Comparison of ENCODE assay signal across 14 mouse cellular contexts in the genomic region with DNA sequence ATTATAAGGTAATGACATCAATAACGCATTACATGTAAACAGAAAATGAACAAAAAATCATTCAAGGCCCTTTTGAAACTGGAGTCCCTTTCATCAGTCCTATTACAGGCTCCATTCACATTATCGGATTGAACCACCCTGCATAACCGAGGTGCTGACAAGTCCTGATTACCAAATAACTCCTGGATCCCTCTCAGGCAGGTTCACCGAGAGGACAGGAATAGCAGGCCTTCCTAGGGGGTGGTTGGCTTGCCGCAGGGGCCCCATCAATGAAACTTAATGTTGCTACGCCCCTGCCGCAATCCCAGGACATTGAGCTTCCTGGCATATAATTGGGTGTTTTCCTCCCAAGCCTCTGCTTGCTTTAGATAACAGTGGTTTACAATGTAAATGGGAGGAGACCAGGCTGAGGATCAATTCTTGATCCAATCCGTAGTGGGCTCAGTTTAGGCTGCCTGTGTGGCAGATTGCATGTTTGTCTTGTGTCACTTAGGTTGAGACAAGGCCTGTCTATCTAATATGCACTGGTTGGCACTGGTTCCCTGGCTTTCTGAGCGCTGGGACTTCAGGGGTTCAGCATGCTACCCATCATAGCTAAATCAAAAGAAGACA.
A peak's percentile ranks its signal among the peaks of the same experiment; 100 is the strongest.
DNase-seq lines count a peak whose midpoint lies in the region; ATAC-seq and TF ChIP-seq lines count a peak whose summit lies in the region.
"Had no signal": no experiment of that assay in that cellular context is flagged by ENCODE, and none has a peak within 500 bp of the region (broad histone marks: within the 10 kb centered on the region; RNA-seq: fewer than 3 reads in every experiment).

No protein-coding gene starts in this region.

- DNase-seq in heart, adult 2 months = no peak
- peak; percentile 51 for DNase-seq in brain, embryonic 14.5 days (ENCODE audit: low read depth)
- DNase-seq in forelimb bud, embryonic 11.5 days (ENCODE audit: low read depth, low spot score) = peak; percentile 41
- peak; percentile 25 for DNase-seq in midbrain, embryonic 14.5 days
- no peak for DNase-seq in lung, postnatal 10 days
- DNase-seq in adrenal gland, postnatal 14 days = no peak
- DNase-seq in spleen, postnatal 4 days (ENCODE audit: low spot score in 2 of 2) = no peak
- DNase-seq: adrenal gland, adult 8-10 months; right cerebral cortex, postnatal 4 days had no signal

- H3K79me2 ChIP-seq in heart, adult 2 months (replicated peaks; ENCODE audit: control insufficient read depth, insufficient read depth, low read length) = no peaks in the 10 kb centered on the region

- ATAC-seq in heart, embryonic 12.5 days (ENCODE audit: insufficient number of reproducible peaks, low FRiP score) = peak; percentile 61; the same call in 1 of the 2 replicates
- no peak; the same call in 1 of the 2 replicates for ATAC-seq in midbrain, embryonic 14.5 days (ENCODE audit: low FRiP score, low TSS enrichment)
- ATAC-seq: Patski had no signal

- H3K36me3 ChIP-seq in heart, embryonic 12.5 days = no peaks in the 10 kb centered on the region
- peaks cover 2% of the 10 kb centered on the region; the same call in 1 of the 2 replicates for H3K36me3 ChIP-seq in heart, adult 2 months (ENCODE audit: control insufficient read depth, insufficient read depth, low read length)
- H3K36me3 ChIP-seq in midbrain, embryonic 14.5 days (ENCODE audit: control insufficient read depth, insufficient read depth, low read length) = no peaks in the 10 kb centered on the region
- H3K36me3 ChIP-seq: limb, embryonic 15.5 days; lung, embryonic 15.5 days had no signal

- no peak for TF ChIP-seq EP300 in heart, adult 2 months (IDR thresholded peaks at IDR 0.05; ENCODE audit: insufficient read depth, low read depth, low read length)

- no peaks in the 10 kb centered on the region for H3K27me3 ChIP-seq in heart, embryonic 12.5 days (replicated peaks)
- H3K27me3 ChIP-seq in heart, adult 2 months (ENCODE audit: control insufficient read depth, insufficient read depth, low read length) = no peaks in the 10 kb centered on the region
- no peaks in the 10 kb centered on the region for H3K27me3 ChIP-seq in midbrain, embryonic 14.5 days (ENCODE audit: control insufficient read depth, insufficient read depth, low read length)
- H3K27me3 ChIP-seq: limb, embryonic 15.5 days; lung, embryonic 15.5 days had no signal

- TF ChIP-seq POLR2A in heart, adult 2 months (IDR thresholded peaks at IDR 0.05; ENCODE audit: insufficient read depth, low read depth, low read length) = no peak
- TF ChIP-seq POLR2A in brain, embryonic 14.5 days (IDR thresholded peaks at IDR 0.05; ENCODE audit: borderline replicate concordance, extremely low read depth, insufficient read depth, insufficient read length, poor library complexity, severe bottlenecking) = no peak

- no peak overlapping the region for H3K9ac ChIP-seq in heart, embryonic 12.5 days
- no peak overlapping the region for H3K9ac ChIP-seq in heart, adult 2 months (ENCODE audit: low read depth, low read length)
- H3K9ac ChIP-seq in midbrain, embryonic 14.5 days (replicated peaks; ENCODE audit: low read length) = no peak overlapping the region
- H3K9ac ChIP-seq: limb, embryonic 15.5 days; lung, embryonic 15.5 days had no signal

- no peak for TF ChIP-seq CTCF in heart, adult 2 months (IDR thresholded peaks at IDR 0.05)
- TF ChIP-seq CTCF in brain, embryonic 14.5 days (IDR thresholded peaks at IDR 0.05; ENCODE audit: borderline replicate concordance, extremely low read depth, insufficient read depth, insufficient read length) = no peak

- H3K9me3 ChIP-seq in heart, embryonic 12.5 days (replicated peaks) = no peaks in the 10 kb centered on the region; the same call in 1 of the 2 replicates
- H3K9me3 ChIP-seq in midbrain, embryonic 14.5 days (ENCODE audit: control insufficient read depth, low read length) = no peaks in the 10 kb centered on the region
- H3K9me3 ChIP-seq: limb, embryonic 15.5 days; lung, embryonic 15.5 days had no signal

- peaks cover 13% of the 10 kb centered on the region for H3K4me1 ChIP-seq in heart, embryonic 12.5 days (replicated peaks)
- no peaks in the 10 kb centered on the region for H3K4me1 ChIP-seq in heart, adult 2 months (ENCODE audit: control insufficient read depth, insufficient read depth, low read length)
- 0 out of 2 replicates have a peak, but pooled peaks cover 3% of the 10 kb centered on the region for H3K4me1 ChIP-seq in midbrain, embryonic 14.5 days (ENCODE audit: control insufficient read depth, insufficient read depth, low read length)
- H3K4me1 ChIP-seq: lung, embryonic 15.5 days had no signal

- 0 out of 2 replicates have a peak overlapping the region, but pooled peaks have one; percentile 21 for H3K27ac ChIP-seq in heart, embryonic 12.5 days (ENCODE audit: poor library complexity, severe bottlenecking)
- no peak overlapping the region for H3K27ac ChIP-seq in heart, adult 2 months
- no peak overlapping the region; the same call in 1 of the 2 replicates for H3K27ac ChIP-seq in midbrain, embryonic 14.5 days (replicated peaks; ENCODE audit: low read depth, low read length)
- H3K27ac ChIP-seq: kidney, postnatal 0 days; limb, embryonic 15.5 days; lung, embryonic 15.5 days had no signal

- peak overlapping the region; percentile 30 for H3K4me2 ChIP-seq in heart, embryonic 12.5 days
- H3K4me2 ChIP-seq in midbrain, embryonic 14.5 days (ENCODE audit: low read length) = no peak overlapping the region
- H3K4me2 ChIP-seq: limb, embryonic 15.5 days; lung, embryonic 15.5 days had no signal

- no peak overlapping the region for H3K4me3 ChIP-seq in heart, embryonic 12.5 days
- H3K4me3 ChIP-seq in heart, adult 2 months = no peak overlapping the region
- H3K4me3 ChIP-seq in midbrain, embryonic 14.5 days (replicated peaks; ENCODE audit: low read depth, low read length) = no peak overlapping the region
- H3K4me3 ChIP-seq: limb, embryonic 15.5 days; lung, embryonic 15.5 days had no signal

- intact Hi-C loops in heart, adult 2 months (cut with DNase I) = no loop called here

- WGBS in heart, embryonic 12.5 days = 15% methylated on average over 9 of the region's 9 CpGs
- 32% methylated on average over 9 of the region's 9 CpGs for WGBS in heart, adult 2 months
- 56% methylated on average over 9 of the region's 9 CpGs for WGBS in midbrain, embryonic 14.5 days

Comparison
In these comparisons a context has a peak if more than half of its experiments do, and no peak if none do; other contexts are left out.
1. DNase-seq: peak in brain, embryonic 14.5 days (single experiment), forelimb bud, embryonic 11.5 days (single experiment) and midbrain, embryonic 14.5 days (single experiment); none in heart, adult 2 months (0 of 2), lung, postnatal 10 days (single experiment), adrenal gland, postnatal 14 days (single experiment) and spleen, postnatal 4 days (0 of 2).